Comparison of ENCODE assay signal across 11 mouse cellular contexts in genomic region chr1:134086017-134086416, GRCm38 (mm10). TPM values are rescaled to one million over a fixed set of nuclear protein-coding genes. Genes with fewer than 3 reads are reported as not detected.
DNase-seq lines count a peak whose midpoint lies in the region; ATAC-seq and TF ChIP-seq lines count a peak whose summit lies in the region.
"Had no signal": no experiment of that assay in that cellular context is flagged by ENCODE, and none has a peak within 500 bp of the region (broad histone marks: within the 10 kb centered on the region; RNA-seq: fewer than 3 reads in every experiment).

No protein-coding gene starts in this region.

- H3K4me2 ChIP-seq in heart, postnatal 0 days (ENCODE audit: low read depth, low read length) = no peak overlapping the region
- H3K4me2 ChIP-seq in neural tube, embryonic 14.5 days (ENCODE audit: low read depth, low read length) = no peak overlapping the region
- 0 out of 2 replicates have a peak overlapping the region, but pooled peaks have one; percentile 21 for H3K4me2 ChIP-seq in hindbrain, embryonic 12.5 days (replicated peaks)

- no peak overlapping the region for H3K4me3 ChIP-seq in heart, postnatal 0 days (ENCODE audit: low read depth, low read length)
- no peak overlapping the region for H3K4me3 ChIP-seq in neural tube, embryonic 14.5 days (ENCODE audit: low read depth, low read length)
- H3K4me3 ChIP-seq in hindbrain, embryonic 12.5 days = no peak overlapping the region
- peak overlapping the region; percentile 60 for H3K4me3 ChIP-seq in small intestine, adult 2 months (ENCODE audit: low read depth, low read length)
- no peak overlapping the region for H3K4me3 ChIP-seq in layer of hippocampus, adult 2 months
- H3K4me3 ChIP-seq: neural tube, embryonic 12.5 days had no signal

- no peak for TF ChIP-seq POLR2A in small intestine, adult 2 months (IDR thresholded peaks at IDR 0.05; ENCODE audit: low read depth, low read length)

- TF ChIP-seq CTCF in heart, postnatal 0 days (IDR thresholded peaks at IDR 0.05; ENCODE audit: low read depth) = no peak
- no peak for TF ChIP-seq CTCF in small intestine, adult 2 months (IDR thresholded peaks at IDR 0.05; ENCODE audit: extremely low read depth, insufficient read length, insufficient replicate concordance, low read depth, low read length)
- TF ChIP-seq CTCF in layer of hippocampus, adult 2 months (conservative IDR thresholded peaks at IDR 0.05) = no peak

- peaks cover 37% of the 10 kb centered on the region for H3K4me1 ChIP-seq in heart, postnatal 0 days (ENCODE audit: control insufficient read depth, insufficient read depth)
- H3K4me1 ChIP-seq in neural tube, embryonic 14.5 days (ENCODE audit: control insufficient read depth, insufficient read depth, low read length) = no peaks in the 10 kb centered on the region
- peaks cover 25% of the 10 kb centered on the region for H3K4me1 ChIP-seq in hindbrain, embryonic 12.5 days
- H3K4me1 ChIP-seq in small intestine, adult 2 months (ENCODE audit: control insufficient read depth, insufficient read depth, insufficient read length, low read length) = peaks cover 20% of the 10 kb centered on the region; the same call in 1 of the 2 replicates

- H3K27me3 ChIP-seq in heart, postnatal 0 days (ENCODE audit: control insufficient read depth, insufficient read depth, low read length) = no peaks in the 10 kb centered on the region
- no peaks in the 10 kb centered on the region for H3K27me3 ChIP-seq in neural tube, embryonic 14.5 days (ENCODE audit: control insufficient read depth, insufficient read depth, low read length)
- H3K27me3 ChIP-seq in hindbrain, embryonic 12.5 days = no peaks in the 10 kb centered on the region; the same call in 1 of the 2 replicates
- no peaks in the 10 kb centered on the region for H3K27me3 ChIP-seq in small intestine, adult 2 months (ENCODE audit: control insufficient read depth, insufficient read depth, low read length)
- H3K27me3 ChIP-seq: neural tube, embryonic 12.5 days had no signal

- no peak for ATAC-seq in heart, postnatal 0 days (ENCODE audit: insufficient read depth, low read depth)
- ATAC-seq in neural tube, embryonic 14.5 days (ENCODE audit: low read depth) = 0 out of 2 replicates have a peak, but pooled peaks have one; percentile 14
- peak; percentile 57 for ATAC-seq in hindbrain, embryonic 12.5 days (ENCODE audit: low FRiP score)

- TF ChIP-seq EP300 in heart, postnatal 0 days (IDR thresholded peaks at IDR 0.05; ENCODE audit: low read depth) = no peak

- WGBS in heart, postnatal 0 days = 47% methylated on average over 3 of the region's 3 CpGs
- WGBS in neural tube, embryonic 14.5 days = 12% methylated on average over 3 of the region's 3 CpGs
- 9% methylated on average over 3 of the region's 3 CpGs for WGBS in hindbrain, embryonic 12.5 days
- WGBS in small intestine, adult 2 months = 49% methylated on average over 3 of the region's 3 CpGs

- H3K36me3 ChIP-seq in heart, postnatal 0 days (replicated peaks; ENCODE audit: control insufficient read depth, insufficient read depth, low read length) = no peaks in the 10 kb centered on the region
- H3K36me3 ChIP-seq in neural tube, embryonic 14.5 days (ENCODE audit: control insufficient read depth, insufficient read depth, low read length) = no peaks in the 10 kb centered on the region
- H3K36me3 ChIP-seq in hindbrain, embryonic 12.5 days = no peaks in the 10 kb centered on the region
- no peaks in the 10 kb centered on the region for H3K36me3 ChIP-seq in small intestine, adult 2 months (ENCODE audit: control insufficient read depth, insufficient read depth, low read length)
- H3K36me3 ChIP-seq: neural tube, embryonic 12.5 days had no signal

- intact Hi-C loops in heart, postnatal 36 days (cut with DNase I) = no loop called here

- no peak for DNase-seq in heart, postnatal 0 days (ENCODE audit: low spot score)
- DNase-seq in heart, postnatal 36 days = no peak
- no peak for DNase-seq in neural tube, embryonic 10.5 days (ENCODE audit: extremely low spot score, low spot score)
- no peak for DNase-seq in layer of hippocampus, adult 2 months (ENCODE audit: low spot score in 2 of 2)
- DNase-seq in frontal cortex, postnatal 14 days (ENCODE audit: low spot score in 2 of 2) = no peak

- no peak overlapping the region for H3K9ac ChIP-seq in heart, postnatal 0 days (replicated peaks; ENCODE audit: low read depth, low read length)
- H3K9ac ChIP-seq in neural tube, embryonic 14.5 days (replicated peaks; ENCODE audit: low read depth, low read length) = no peak overlapping the region
- no peak overlapping the region for H3K9ac ChIP-seq in hindbrain, embryonic 12.5 days

- peak overlapping the region; percentile 76 for H3K27ac ChIP-seq in heart, postnatal 0 days (ENCODE audit: low read depth)
- H3K27ac ChIP-seq in neural tube, embryonic 14.5 days (ENCODE audit: low read depth, low read length) = no peak overlapping the region
- peak overlapping the region; percentile 68 for H3K27ac ChIP-seq in hindbrain, embryonic 12.5 days
- H3K27ac ChIP-seq in small intestine, adult 2 months (ENCODE audit: insufficient read depth, low read depth, low read length) = peak overlapping the region; percentile 94
- H3K27ac ChIP-seq in layer of hippocampus, adult 2 months = no peak overlapping the region
- H3K27ac ChIP-seq: neural tube, embryonic 12.5 days had no signal

- no peaks in the 10 kb centered on the region for H3K9me3 ChIP-seq in heart, postnatal 0 days (replicated peaks; ENCODE audit: control insufficient read depth, low read length)
- no peaks in the 10 kb centered on the region for H3K9me3 ChIP-seq in neural tube, embryonic 14.5 days (ENCODE audit: control insufficient read depth, low read length)
- no peaks in the 10 kb centered on the region for H3K9me3 ChIP-seq in hindbrain, embryonic 12.5 days (replicated peaks)
- H3K9me3 ChIP-seq: neural tube, embryonic 12.5 days had no signal

RNA-seq across cellular contexts. Expression of gene Btg2, which starts 7.1 kb away (rescaled TPM):
- 46.8 and 52.9 TPM in 2 replicates for total RNA-seq in heart, postnatal 0 days (2014; rRNA removed; ENCODE audit: low replicate concordance)
- 27.4 and 33.7 TPM in 2 replicates for polyA plus RNA-seq in heart, postnatal 0 days (2015; fragmentation: Nextera tagmentation; extraction: Ambion mirVana)
- 10 to 100 TPM; 26.6 to 61.0 TPM for total RNA-seq in heart, postnatal 36 days (2021)
- polyA plus RNA-seq in neural tube, embryonic 14.5 days (2014; fragmentation: Nextera tagmentation; extraction: Ambion mirVana) = 22.4 and 26.9 TPM in 2 replicates
- polyA plus RNA-seq in hindbrain, embryonic 12.5 days (2016; fragmentation: Nextera tagmentation; extraction: Ambion mirVana) = 90.4 and 105 TPM in 2 replicates
- polyA plus RNA-seq in small intestine, adult 2 months (2012; rRNA removed) = 18.0 and 73.7 TPM in 2 replicates
- 10 to 100 TPM; 17.2 to 22.0 TPM for total RNA-seq in layer of hippocampus, adult 2 months (2021)

RNA-seq across cellular contexts. Expression of gene Chit1, which starts 25.0 kb away (rescaled TPM):
- 0.76 and 1.5 TPM in 2 replicates for total RNA-seq in heart, postnatal 0 days (2014; rRNA removed; ENCODE audit: low replicate concordance)
- 0.19 and 0.30 TPM in 2 replicates for polyA plus RNA-seq in heart, postnatal 0 days (2015; fragmentation: Nextera tagmentation; extraction: Ambion mirVana)
- not detected for total RNA-seq in heart, postnatal 36 days (2021)
- 0.52 and 1.4 TPM in 2 replicates for polyA plus RNA-seq in neural tube, embryonic 14.5 days (2014; fragmentation: Nextera tagmentation; extraction: Ambion mirVana)
- polyA plus RNA-seq in hindbrain, embryonic 12.5 days (2016; fragmentation: Nextera tagmentation; extraction: Ambion mirVana) = 0.13 TPM in 1 of 2 replicates, not detected in the other
- 1.6 TPM in 1 of 2 replicates, not detected in the other for polyA plus RNA-seq in small intestine, adult 2 months (2012; rRNA removed)
- under 1 TPM in 1 of 2 experiments, not detected in 1; 0.20 TPM for total RNA-seq in layer of hippocampus, adult 2 months (2021)
- total RNA-seq: adrenal gland, adult 18-20 months had no signal

RNA-seq across cellular contexts. Expression of gene Fmod, which starts 49.0 kb away (rescaled TPM):
- 11.2 and 12.5 TPM in 2 replicates for total RNA-seq in heart, postnatal 0 days (2014; rRNA removed; ENCODE audit: low replicate concordance)
- 7.7 and 8.9 TPM in 2 replicates for polyA plus RNA-seq in heart, postnatal 0 days (2015; fragmentation: Nextera tagmentation; extraction: Ambion mirVana)
- total RNA-seq in heart, postnatal 36 days (2021) = 10 to 100 TPM in 1 of 2 experiments, 1 to 10 TPM in 1; 8.6 to 13.2 TPM
- 0.23 and 13.8 TPM in 2 replicates for polyA plus RNA-seq in neural tube, embryonic 14.5 days (2014; fragmentation: Nextera tagmentation; extraction: Ambion mirVana)
- polyA plus RNA-seq in hindbrain, embryonic 12.5 days (2016; fragmentation: Nextera tagmentation; extraction: Ambion mirVana) = 12.7 and 19.8 TPM in 2 replicates
- polyA plus RNA-seq in small intestine, adult 2 months (2012; rRNA removed) = 0.48 and 0.86 TPM in 2 replicates
- 1 to 10 TPM; 6.0 to 7.4 TPM for total RNA-seq in layer of hippocampus, adult 2 months (2021)
- total RNA-seq: granulocyte monocyte progenitor cell, adult 5-6 weeks had no signal

Comparison
In these comparisons a context has a peak if more than half of its experiments do, and no peak if none do; other contexts are left out.
1. H3K27ac ChIP-seq: peak in heart, postnatal 0 days (single experiment), hindbrain, embryonic 12.5 days (single experiment) and small intestine, adult 2 months (single experiment); none in neural tube, embryonic 14.5 days (single experiment) and layer of hippocampus, adult 2 months (single experiment).